Mouse (Mus musculus) frontal cortex, postnatal 36 days (tissue): ENCODE results near the gene Vmn1r51.
"Not testable (repeated sequence)": the region's sequence is repeated elsewhere in the genome, so short reads cannot be mapped to it uniquely, and the experiment has no call there.

Experiments used
- DNase-seq, 2 experiments: peaks; one replicate each; pipeline ENCODE4 v3.0.0; 2022; ENCODE audit warnings: low spot score in 2 of 2

Gene Vmn1r51

DNA sequence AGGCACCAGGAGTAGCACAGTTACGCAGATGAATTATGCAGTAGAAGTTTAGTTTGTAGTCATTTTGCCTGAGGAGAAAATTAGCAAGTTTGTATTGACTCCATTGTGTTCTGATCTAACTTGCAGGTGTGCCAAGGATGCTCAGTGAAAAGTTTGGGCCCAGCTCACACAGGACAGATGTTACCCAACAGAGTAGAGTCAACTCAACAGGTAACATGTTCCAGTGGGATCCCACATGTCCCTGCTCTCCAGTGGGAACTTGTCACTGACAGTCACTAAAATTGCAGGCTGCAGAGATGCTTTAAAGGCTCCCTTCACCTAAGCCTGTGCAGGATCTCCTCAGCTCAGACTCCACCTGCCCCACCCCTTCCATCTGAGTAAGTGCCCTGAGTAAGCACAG, at the start of gene Vmn1r51:
Vmn1r51 (plus strand) TSS at position 301 of the 400 bp plus-strand sequence.
- DNase-seq = not testable (repeated sequence)

- DNase-seq = no peak
These were observed 44.0 kb upstream of the Vmn1r51 start, which contains the start of gene Vmn1r49 for GRCm38 (mm10) chr6:90078406-90078805. Vmn1r49 (minus strand) TSS chr6:90078506.

DNA sequence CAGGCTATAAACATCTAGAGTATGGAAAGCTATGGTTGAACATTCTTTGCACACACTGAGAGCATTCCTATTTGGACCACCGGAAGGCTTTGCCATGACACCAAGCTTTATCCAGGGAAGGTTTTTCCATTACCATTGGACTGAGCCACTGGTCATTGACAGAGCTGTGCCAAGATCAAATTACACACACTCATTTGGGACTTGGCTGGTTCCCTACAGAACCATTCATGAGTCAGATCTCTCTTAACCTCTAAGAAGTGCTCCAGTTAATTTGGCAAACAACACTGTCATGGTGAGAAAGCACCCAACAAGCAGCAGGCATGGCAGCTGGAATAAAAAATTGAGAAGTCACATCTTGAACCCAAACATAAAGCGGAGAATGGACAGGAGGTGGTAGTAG, 21.8 kb upstream of the Vmn1r51 start:
- no peak for DNase-seq

DNA sequence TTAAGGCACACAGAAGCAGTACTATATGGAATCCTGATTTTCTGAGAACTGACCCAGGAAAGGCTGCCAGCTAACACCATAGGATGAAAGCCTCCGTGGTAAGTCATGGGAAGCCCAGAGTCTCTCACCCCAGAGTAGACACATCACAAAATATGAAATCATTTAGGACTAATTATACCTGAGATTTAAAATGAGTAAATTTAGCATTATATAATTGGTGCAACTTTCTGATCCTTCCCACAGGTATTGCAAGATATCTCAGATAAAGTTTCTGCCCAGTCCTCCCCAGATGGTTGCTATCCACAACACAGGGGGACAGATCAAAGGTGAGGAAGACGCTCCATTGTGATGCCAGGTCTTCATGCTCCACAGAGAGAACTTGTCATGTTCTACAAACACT, 21.3 kb upstream of the Vmn1r51 start, which contains the start of gene Vmn1r50:
Vmn1r50 (plus strand) TSS at position 301 of the 400 bp plus-strand sequence.
- no peak for DNase-seq

- no peak for DNase-seq
These were observed 37.7 kb downstream of the Vmn1r51 start for GRCm38 (mm10) chr6:90160139-90160538.

DNA sequence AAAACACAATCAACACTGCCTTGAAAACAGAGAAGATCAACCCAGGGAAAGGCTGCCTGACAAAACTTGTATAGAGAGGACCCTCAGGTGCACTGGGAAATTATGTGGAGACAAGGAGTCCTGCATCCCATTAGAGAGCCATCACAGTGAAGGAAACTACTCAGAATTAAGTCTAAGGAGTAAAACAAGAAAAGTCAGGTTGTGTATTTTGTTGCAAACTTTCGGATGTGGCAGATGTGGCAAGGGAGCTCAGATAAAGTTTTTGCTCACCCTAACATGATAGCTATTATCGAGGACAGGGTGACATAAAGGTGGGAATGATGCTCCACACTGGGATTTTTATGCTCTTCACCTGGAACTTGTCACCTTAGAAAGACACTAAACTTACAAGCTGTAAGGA, 52.1 kb downstream of the Vmn1r51 start, which contains the start of gene Vmn1r52:
Vmn1r52 (plus strand) TSS at position 301 of the 400 bp plus-strand sequence.
- DNase-seq = no peak
